Mouse (Mus musculus): Measurements from ENCODE around the gene Olfr630.
"Not testable (repeated sequence)": the region's sequence is repeated elsewhere in the genome, so short reads cannot be mapped to it uniquely, and the experiment has no call there.

The Olfr630 gene

DNA sequence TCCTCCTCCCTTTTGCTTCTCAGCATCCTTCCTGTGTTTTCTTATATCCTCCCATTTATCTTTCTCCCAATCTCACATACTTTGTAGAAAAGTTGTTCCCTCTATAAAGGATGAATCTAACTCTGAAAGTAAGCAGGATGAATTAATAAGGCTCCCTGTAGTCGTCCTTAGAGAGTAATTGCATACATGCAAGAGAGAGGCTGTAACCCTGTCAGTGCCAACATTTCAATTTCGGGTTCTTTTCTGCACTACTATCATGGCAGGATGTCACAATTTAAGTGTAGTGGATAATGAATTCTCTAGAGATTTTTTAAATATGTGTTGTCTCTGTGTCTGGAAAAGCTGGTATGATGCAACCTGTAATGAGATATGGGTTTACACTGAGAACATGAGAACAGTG, at the start of gene Olfr630:
Gene Olfr630, minus strand, starts transcription at position 101 of the 400 bp plus-strand sequence.
- POLR2A ChIA-PET: no interaction called here

DNA sequence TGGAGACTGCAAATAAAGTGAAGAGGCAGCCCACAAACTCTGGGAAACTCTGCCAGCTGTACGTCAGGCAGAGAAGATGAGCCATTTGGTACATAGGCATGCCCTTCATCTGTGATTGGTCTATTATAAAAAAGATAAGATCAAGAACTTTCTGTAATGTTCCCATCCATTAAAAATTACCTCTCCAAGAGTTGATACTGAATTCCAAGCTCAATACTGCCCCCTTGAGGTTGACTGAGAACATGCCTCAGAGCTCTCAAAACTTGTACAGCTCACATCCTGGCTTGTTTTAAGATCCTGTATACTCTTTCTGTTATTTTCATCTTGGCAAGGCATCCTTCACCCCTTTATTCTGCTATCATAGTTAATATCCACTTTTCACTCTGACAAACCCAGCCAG, 49.7 kb upstream of the Olfr630 start:
- CTCF ChIA-PET: interaction anchor here (0.5 to 1.4 kb wide), 16 partner anchors 13 to 1294 kb away, joined by 3 to 10 read pairs (median 3); partner anchors contain the start of genes Hbb-bh2 (in 1 of the 4), Olfr557 (in 1 of the 4) and Olfr599 (in 1 of the 4)
- POLR2A ChIA-PET: interaction anchor here in 1 of 4 experiments (0.6 kb wide), 1 partner anchor 823 kb away, joined by 3 read pairs; no protein-coding TSS in a partner anchor

More for the DNA sequence above, at the start of gene Olfr630:
- CTCF ChIA-PET: no interaction called here

DNA sequence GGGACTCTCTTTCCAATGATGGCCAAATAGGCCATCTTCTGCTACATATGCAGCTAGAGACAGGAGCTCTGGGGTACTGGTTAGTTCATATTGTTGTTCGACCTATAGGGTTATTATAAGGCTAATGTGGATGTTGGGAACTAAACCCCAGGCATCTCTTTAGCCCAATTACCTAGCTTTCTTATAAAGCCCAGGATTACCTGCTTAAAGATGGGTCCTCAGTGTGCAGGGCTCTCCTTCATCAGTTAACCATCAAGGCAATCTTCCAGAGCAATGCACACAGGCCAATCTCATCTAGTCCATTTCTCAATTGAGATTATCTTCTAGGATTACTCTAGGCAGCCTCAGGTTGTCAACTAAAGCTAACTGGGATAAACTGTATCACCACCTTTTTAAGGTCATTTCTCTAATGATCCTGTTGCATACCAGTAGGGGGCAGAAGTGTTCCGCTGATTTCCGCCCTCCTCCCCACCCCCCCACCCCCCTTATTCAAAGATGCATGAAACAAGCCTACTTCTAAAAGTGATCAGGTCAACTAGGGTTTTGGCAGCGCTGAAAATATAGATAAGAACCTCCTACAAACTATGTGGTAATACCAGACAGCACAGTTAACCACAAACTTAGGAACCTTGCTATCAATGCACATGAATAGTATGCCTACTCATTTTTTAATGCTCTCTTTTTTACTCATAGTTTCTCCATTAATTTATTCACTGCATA, 35.7 kb upstream of the Olfr630 start:
- CTCF ChIA-PET: interaction anchor here in 3 of 4 experiments (0.6 to 1.9 kb wide), 8 partner anchors 14 to 898 kb away, joined by 3 to 7 read pairs (median 6); partner anchors contain the start of gene Olfr570 (in 1 of the 3)
- POLR2A ChIA-PET: no interaction called here

DNA sequence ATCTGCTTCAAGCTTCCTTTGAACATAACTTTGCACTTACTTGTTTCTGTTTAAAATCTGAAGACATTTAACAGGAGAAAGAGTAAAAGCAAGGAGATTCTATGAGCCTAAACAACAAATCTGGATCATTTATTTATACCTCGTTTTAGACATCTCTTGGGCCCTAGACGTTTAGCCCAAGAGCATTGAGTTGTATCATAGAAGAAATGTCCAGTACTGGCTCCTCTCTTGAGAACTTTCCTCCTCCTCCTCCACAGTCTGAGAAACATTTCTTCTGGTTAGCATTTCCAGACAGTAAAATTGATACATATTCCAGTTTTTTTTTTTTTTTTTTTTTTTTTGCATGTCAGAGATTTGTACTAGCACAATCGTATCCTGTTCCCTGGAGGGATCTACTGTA, 34.6 kb upstream of the Olfr630 start, which contains the start of gene Olfr67:
Gene Olfr67, minus strand, starts transcription at position 101 of the 400 bp plus-strand sequence.
- CTCF ChIA-PET: interaction anchor here in 2 of 4 experiments (1.0 to 1.4 kb wide), 2 partner anchors 15 to 151 kb away, joined by 4 to 6 read pairs; no protein-coding TSS in a partner anchor
- POLR2A ChIA-PET: no interaction called here

DNA sequence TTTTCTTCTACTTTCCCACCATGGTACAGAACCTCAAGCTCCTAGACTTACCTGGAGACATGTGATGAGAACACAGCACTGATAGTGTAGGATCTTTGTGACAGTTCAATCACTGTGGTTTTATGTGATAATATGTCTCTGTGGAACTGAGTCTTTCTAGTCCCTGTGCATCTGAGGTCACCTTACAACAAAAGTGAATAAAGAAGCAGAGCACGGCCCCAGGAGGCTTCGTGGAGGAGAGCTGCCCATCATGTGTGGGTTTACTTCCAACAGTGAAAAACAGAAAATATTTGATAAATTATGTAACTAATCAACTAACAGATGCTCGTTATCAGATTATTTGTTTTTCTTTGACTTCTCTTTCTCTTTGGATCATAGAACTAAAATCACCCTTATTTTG, 22.5 kb upstream of the Olfr630 start, which contains the start of gene Olfr68:
Gene Olfr68, minus strand, starts transcription at position 101 of the 400 bp plus-strand sequence.
- ChIA-PET POLR2A (no interaction called here), CTCF (no interaction called here)

DNA sequence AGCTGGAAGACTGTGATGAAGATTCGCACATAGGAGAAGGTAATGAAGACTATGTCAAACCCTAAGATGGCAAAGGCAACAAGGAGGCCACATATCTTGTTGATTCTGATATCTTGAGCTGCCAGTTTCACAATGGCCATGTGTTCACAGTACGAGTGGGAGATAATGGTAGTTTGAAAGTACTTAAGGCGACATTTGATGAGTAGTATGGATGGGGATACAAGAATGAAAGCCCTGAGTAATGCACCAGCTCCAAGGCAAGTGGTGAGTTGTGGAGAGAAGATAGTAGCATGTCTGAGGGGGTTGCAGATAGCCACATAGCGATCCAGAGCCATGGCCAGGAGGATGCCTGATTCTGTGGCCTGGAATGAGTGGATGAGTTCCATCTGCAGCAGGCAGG, 20.5 kb upstream of the Olfr630 start:
- POLR2A ChIA-PET, CTCF ChIA-PET: not testable (repeated sequence)

DNA sequence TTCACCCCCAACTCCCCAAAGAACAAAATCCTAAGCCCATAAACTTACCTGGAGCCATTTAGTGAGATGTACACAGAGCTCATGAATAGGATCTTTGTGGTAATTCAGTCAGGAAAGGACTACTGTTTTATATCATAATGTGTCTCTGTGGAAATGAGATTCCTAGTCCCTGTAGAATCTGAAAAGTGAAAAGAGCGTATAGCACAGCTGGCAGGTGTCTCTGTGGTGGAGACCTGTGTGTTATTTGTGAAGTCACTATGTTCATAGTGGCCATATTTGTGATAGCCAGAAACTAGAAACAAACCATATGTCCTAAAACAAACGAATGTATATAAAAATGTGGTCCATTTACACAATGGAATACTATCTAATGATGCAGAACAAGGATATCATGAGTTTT, 14.4 kb upstream of the Olfr630 start, which contains the start of gene Olfr69:
Gene Olfr69, minus strand, starts transcription at position 101 of the 400 bp plus-strand sequence.
- POLR2A ChIA-PET: no interaction called here
- CTCF ChIA-PET: no interaction called here

DNA sequence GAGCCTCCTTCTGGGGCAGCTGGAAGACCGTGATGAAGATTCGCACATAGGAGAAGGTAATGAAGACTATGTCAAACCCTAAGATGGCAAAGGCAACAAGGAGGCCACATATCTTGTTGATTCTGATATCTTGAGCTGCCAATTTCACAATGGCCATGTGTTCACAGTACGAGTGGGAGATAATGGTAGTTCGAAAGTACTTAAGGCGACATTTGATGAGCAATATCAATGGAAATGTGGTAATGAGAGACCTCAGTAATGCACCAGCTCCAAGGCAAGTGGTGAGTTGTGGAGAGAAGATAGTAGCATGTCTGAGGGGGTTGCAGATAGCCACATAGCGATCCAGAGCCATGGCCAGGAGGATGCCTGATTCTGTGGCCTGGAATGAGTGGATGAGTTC, 10.6 kb upstream of the Olfr630 start:
- CTCF ChIA-PET, POLR2A ChIA-PET: not testable (repeated sequence)

DNA sequence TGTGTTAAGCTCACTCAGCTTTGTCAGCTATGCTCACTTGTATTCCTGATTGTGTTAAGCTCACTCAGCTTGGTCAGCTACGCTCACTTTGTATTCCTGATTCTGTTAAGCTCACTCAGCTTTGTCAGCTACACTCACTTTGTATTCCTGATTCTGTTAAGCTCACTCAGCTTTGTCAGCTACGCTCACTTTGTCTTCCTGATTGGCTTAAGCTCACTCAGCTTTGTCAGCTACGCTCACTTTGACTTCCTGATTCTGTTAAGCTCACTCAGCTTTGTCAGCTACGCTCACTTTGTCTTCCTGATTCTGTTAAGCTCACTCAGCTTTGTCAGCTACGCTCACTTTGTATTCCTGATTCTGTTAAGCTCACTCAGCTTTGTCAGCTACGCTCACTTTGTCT, 5.1 kb upstream of the Olfr630 start:
- CTCF ChIA-PET, POLR2A ChIA-PET: not testable (repeated sequence)

DNA sequence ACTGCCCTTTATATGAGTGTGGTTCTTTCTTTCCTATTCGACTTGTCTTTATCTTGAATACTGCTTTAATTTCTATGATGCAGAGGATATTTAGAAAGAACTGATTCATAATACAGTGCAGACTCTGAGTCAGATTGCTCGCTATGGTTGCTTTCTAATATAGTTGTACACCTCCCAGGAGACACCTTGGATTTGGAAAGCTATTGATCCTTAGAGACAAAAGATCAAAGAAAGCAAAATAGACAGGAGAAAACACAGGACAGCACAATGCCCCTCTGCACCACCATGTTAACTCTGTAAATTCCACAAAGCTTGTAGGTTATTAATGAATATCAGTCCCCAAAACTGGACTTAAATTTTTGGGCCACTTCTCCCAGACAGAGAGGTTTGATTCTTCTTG, 12.3 kb downstream of the Olfr630 start, which contains the start of gene Olfr629:
Gene Olfr629, minus strand, starts transcription at position 101 of the 400 bp plus-strand sequence.
- ChIA-PET CTCF (no interaction called here), POLR2A (no interaction called here)

DNA sequence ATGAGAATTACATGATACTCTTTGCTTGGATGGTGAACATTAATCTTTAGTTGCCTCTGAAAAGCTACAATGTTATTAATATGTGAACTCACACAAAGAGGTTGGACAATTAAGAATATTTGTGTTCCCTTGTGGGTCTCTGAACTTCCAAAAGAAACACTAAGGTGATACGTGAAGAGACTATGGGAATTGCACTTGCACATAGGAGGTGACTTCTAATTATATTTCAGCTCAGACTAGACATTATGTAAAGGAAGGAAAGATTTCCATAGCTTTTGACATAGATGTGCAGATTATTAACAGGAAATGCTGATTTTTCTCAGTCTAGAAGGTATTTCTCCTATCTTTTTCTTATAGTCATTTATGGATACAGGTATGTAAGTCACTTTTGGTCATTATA, 27.1 kb downstream of the Olfr630 start, which contains the start of gene Olfr628:
Gene Olfr628, plus strand, starts transcription at position 301 of the 400 bp plus-strand sequence.
- POLR2A ChIA-PET: no interaction called here
- CTCF ChIA-PET: no interaction called here

DNA sequence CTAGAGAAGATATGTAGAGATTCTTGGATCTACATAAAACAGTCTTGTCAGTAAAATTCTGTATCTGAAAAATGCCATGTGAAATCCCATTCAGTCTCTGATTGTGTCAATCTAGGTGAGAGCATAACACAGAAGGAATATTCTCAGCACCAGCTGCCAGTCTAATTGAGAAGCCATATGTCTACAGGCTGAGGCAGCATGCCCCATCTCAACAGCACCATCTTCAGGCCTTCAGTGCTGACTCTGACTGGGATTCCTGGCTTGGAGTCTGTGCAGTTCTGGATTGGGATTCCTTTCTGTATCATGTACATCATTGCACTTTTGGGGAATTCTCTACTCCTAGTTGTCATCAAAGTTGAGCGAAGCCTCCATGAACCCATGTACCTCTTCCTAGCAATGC, 40.7 kb downstream of the Olfr630 start:
- POLR2A ChIA-PET, CTCF ChIA-PET: not testable (repeated sequence)

DNA sequence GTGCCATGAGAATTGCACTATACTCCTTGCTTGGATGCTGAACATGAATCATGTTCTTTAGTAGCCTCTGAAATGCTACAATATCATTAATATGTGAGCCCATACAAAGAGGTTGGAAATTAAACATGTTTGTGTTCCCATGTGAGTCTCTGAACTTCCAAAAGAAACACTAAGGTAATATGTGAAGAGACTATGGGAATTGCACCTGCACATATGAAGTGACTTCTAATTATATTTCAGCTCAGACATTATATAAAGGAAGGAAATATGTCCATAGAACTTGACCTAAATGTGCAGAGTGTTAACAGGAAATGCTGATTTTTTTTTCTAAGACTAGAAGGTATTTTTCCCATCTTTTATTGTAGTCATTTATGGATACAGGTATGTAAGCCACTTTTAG, 42.8 kb downstream of the Olfr630 start, which contains the start of gene Olfr243:
Gene Olfr243, plus strand, starts transcription at position 301 of the 400 bp plus-strand sequence.
- POLR2A ChIA-PET: no interaction called here
- CTCF ChIA-PET: no interaction called here

DNA sequence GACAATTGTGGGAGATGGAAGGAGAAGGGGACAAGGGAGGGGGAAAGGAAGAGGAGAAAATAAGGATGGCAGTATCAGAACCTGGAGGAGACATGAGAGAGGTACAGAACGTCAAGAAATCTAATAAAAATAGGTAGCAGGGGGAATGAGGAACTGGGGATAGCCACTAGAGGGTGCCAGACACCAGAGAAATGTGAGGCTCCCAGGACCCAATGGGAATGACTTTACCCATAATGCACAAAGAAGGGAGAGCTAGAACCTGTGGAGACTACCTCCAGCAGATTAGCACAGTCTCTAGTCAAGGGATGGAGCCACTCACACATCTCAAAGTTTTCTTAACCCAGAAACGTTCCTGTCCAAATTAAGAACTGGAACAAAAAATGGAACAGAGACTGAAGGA, 45.1 kb downstream of the Olfr630 start:
- POLR2A ChIA-PET: no interaction called here

More for the DNA sequence above, 45.1 kb downstream of the Olfr630 start:
- CTCF ChIA-PET: interaction anchor here in 1 of 4 experiments (1.0 kb wide), 1 partner anchor 95 kb away, joined by 4 read pairs; no protein-coding TSS in a partner anchor
